Mouse (Mus musculus): ENCODE data around the gene 2310030G06Rik.

GRCm38 (mm10) chr9:50692626-50693580 is 53.4 kb downstream of the 2310030G06Rik start:
- no peak for TF ChIP-seq CTCF (IDR thresholded peaks at IDR 0.05; ENCODE audit: control insufficient read depth, insufficient read depth, low read length)
- TF ChIP-seq POLR2A (IDR thresholded peaks at IDR 0.05; ENCODE audit: borderline replicate concordance, control insufficient read depth, low read depth, low read length): no peak
